Mouse (Mus musculus): ENCODE results near the gene Ntng1. TPM values are rescaled to one million over a fixed set of nuclear protein-coding genes. Genes with fewer than 3 reads are reported as not detected.

The Ntng1 gene
- total RNA-seq, 2 experiments from 2014 or later = 0.47 to 0.66 TPM

GRCm38 (mm10) chr3:109858276-109858675 lies 285.5 kb downstream of the Ntng1 start:
- intact Hi-C loops (cut with DNase I) = no loop called here
- DNase-seq = no peak
- TF ChIP-seq CTCF (IDR thresholded peaks at IDR 0.05) = no peak
- H3K4me3 ChIP-seq = no peak overlapping the region
- no peak overlapping the region for H3K27ac ChIP-seq

GRCm38 (mm10) chr3:109854449-109855155 lies 289.2 kb downstream of the Ntng1 start:
- DNase-seq = no peak
- no peak overlapping the region for H3K27ac ChIP-seq
- no peak overlapping the region for H3K4me3 ChIP-seq
- intact Hi-C loops (cut with DNase I) = no loop called here
- no peak for TF ChIP-seq CTCF (IDR thresholded peaks at IDR 0.05)

GRCm38 (mm10) chr3:109846660-109847059 lies 297.2 kb downstream of the Ntng1 start:
- intact Hi-C loops (cut with DNase I) = no loop called here
- H3K27ac ChIP-seq = no peak overlapping the region
- TF ChIP-seq CTCF (IDR thresholded peaks at IDR 0.05) = no peak

GRCm38 (mm10) chr3:109825806-109826205 lies 318.0 kb downstream of the Ntng1 start:
- no peak for TF ChIP-seq CTCF (IDR thresholded peaks at IDR 0.05)
- Histone ChIP-seq H3K27ac (no peak overlapping the region), H3K4me3 (no peak overlapping the region)
- intact Hi-C loops (cut with DNase I) = no loop called here
- DNase-seq = no peak

More at GRCm38 (mm10) chr3:109846660-109847059, 297.2 kb downstream of the Ntng1 start:
- DNase-seq = no peak
- no peak overlapping the region for H3K4me3 ChIP-seq

- no peak for DNase-seq
- intact Hi-C loops (cut with DNase I) = no loop called here
- Histone ChIP-seq H3K27ac (no peak overlapping the region), H3K4me3 (no peak overlapping the region)
- TF ChIP-seq CTCF (IDR thresholded peaks at IDR 0.05) = no peak
These were observed 320.9 kb downstream of the Ntng1 start for GRCm38 (mm10) chr3:109822803-109823474.

GRCm38 (mm10) chr3:109818821-109819685 lies 324.8 kb downstream of the Ntng1 start:
- TF ChIP-seq CTCF (IDR thresholded peaks at IDR 0.05) = no peak
- intact Hi-C loops (cut with DNase I) = no loop called here
- Histone ChIP-seq H3K27ac (no peak overlapping the region), H3K4me3 (no peak overlapping the region)
- no peak for DNase-seq

- H3K4me3 ChIP-seq = no peak overlapping the region
- intact Hi-C loops (cut with DNase I) = no loop called here
- DNase-seq = no peak
- H3K27ac ChIP-seq = no peak overlapping the region
- TF ChIP-seq CTCF (IDR thresholded peaks at IDR 0.05) = no peak
These were observed 334.7 kb downstream of the Ntng1 start for GRCm38 (mm10) chr3:109809065-109809464.

- intact Hi-C loops (cut with DNase I) = no loop called here
- no peak overlapping the region for H3K27ac ChIP-seq
- no peak for TF ChIP-seq CTCF (IDR thresholded peaks at IDR 0.05)
- DNase-seq = no peak
- no peak overlapping the region for H3K4me3 ChIP-seq
These were observed 336.4 kb downstream of the Ntng1 start for GRCm38 (mm10) chr3:109807211-109807934.

GRCm38 (mm10) chr3:109804145-109804544 lies 339.7 kb downstream of the Ntng1 start:
- no peak for TF ChIP-seq CTCF (IDR thresholded peaks at IDR 0.05)

GRCm38 (mm10) chr3:109803616-109804015 lies 340.2 kb downstream of the Ntng1 start:
- DNase-seq = no peak
- Histone ChIP-seq H3K4me3 (no peak overlapping the region), H3K27ac (no peak overlapping the region)
- TF ChIP-seq CTCF (IDR thresholded peaks at IDR 0.05) = no peak
- intact Hi-C loops (cut with DNase I) = no loop called here

More at GRCm38 (mm10) chr3:109804145-109804544, 339.7 kb downstream of the Ntng1 start:
- H3K27ac ChIP-seq = no peak overlapping the region
- DNase-seq = no peak
- intact Hi-C loops (cut with DNase I) = no loop called here
- no peak overlapping the region for H3K4me3 ChIP-seq

GRCm38 (mm10) chr3:109797354-109797753 lies 346.5 kb downstream of the Ntng1 start:
- no peak for DNase-seq
- Histone ChIP-seq H3K27ac (no peak overlapping the region), H3K4me3 (no peak overlapping the region)
- intact Hi-C loops (cut with DNase I) = no loop called here
- TF ChIP-seq CTCF (IDR thresholded peaks at IDR 0.05) = no peak

- no peak overlapping the region for H3K27ac ChIP-seq
- TF ChIP-seq CTCF (IDR thresholded peaks at IDR 0.05) = no peak
- DNase-seq = no peak
- intact Hi-C loops (cut with DNase I) = loop anchor here (10.0 kb wide), 1 partner anchor 142 kb away; no protein-coding TSS in a partner anchor
- no peak overlapping the region for H3K4me3 ChIP-seq
These were observed 360.6 kb downstream of the Ntng1 start for GRCm38 (mm10) chr3:109783231-109783630.

All from gastrocnemius, adult 2 months (tissue).